Mouse (Mus musculus): ENCODE data around the gene Gab1. TPM values are rescaled to one million over a fixed set of nuclear protein-coding genes. Genes with fewer than 3 reads are reported as not detected.

Gene Gab1
- total RNA-seq, 1 experiment from 2014 or later = 10.8 TPM

DNA sequence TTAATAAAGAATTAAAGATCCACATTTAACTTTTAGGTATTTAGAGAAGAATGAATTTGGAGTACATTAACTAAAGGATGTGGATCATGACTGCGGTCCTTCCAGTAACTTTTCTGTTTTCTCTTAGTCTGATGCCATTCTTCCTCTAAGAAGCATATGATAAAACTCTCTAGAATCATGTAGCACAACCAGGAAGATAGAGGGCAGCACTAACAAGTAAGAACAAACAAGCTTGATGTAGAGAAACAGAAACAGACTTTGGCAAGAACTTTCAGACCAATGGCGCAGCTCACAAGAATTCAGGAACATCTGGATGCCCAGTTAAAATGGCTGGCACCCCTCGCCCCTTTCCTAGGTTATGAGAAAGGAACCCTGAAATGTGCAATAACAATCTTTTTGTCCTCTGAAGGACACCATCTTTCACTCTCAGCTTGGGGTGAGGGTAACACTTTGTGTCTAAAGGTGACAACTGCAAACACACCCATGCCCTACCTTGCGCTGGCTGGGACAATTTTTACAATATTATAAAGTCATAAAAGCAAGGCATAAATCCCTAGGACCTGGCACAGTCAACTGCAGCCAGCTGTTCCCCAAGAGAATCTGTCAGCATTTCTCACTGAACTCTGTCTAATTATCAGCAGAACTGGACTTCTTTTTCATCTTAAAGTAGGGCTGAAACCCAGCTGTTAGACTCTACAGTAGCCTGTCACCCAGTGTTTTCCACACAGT is 107.4 kb downstream of the Gab1 start:
- peak; percentile 83 for ATAC-seq (replicated peaks; ENCODE audit: low read depth, poor library complexity, severe bottlenecking)

DNA sequence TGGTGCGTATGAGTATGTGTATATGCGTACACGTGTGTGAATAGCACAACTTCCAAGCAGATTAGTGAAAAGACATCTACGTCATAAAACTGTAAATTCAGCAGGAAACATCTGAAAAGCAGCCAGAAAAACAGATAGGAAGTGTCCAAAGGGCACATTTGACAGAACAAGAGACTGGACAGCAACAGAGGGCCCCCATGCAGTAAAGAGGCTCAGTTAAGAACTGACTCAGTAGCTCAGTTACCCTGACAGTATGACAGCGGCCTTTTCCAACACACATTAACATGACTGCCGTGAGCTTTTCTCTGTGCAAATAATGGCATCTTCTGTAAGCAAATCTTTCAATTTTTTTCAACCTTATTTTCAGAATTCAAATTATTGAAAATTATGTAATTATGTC is 111.9 kb downstream of the Gab1 start:
- ATAC-seq (replicated peaks; ENCODE audit: low read depth, poor library complexity, severe bottlenecking) = no peak

DNA sequence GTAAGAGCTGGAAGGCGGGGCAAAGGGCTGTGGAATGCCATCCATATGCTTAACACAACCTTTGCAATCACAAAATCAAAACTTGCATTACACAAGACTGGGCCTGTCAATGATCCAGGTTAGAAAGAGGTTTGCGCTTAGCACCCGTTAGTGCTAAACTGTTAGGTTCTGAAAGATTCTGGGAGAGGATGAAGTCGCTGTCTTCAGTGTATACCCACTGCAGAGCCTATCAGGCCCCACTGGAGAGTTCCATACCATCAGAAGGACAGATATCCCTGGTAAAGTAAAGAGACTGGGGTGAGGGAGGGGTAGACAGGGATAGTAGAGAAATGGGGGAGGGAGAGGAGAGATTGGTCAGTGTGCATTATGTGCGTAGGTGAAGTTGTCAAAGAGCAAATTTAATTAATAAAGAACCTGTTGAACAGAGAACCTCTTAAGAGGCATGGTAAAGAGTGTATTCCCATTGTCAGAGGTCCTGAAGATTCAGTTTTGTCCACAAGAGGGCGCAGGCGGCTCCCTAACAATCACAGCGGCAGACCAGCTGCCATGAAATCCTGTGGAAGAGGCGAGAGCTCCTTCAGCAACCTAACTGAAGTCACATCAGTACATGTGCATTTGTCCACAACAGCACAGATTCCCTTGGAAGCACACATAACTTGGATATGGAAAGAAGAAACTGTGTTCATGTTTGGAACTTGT is 127.2 kb downstream of the Gab1 start:
- ATAC-seq (replicated peaks; ENCODE audit: low read depth, poor library complexity, severe bottlenecking) = peak; percentile 93

DNA sequence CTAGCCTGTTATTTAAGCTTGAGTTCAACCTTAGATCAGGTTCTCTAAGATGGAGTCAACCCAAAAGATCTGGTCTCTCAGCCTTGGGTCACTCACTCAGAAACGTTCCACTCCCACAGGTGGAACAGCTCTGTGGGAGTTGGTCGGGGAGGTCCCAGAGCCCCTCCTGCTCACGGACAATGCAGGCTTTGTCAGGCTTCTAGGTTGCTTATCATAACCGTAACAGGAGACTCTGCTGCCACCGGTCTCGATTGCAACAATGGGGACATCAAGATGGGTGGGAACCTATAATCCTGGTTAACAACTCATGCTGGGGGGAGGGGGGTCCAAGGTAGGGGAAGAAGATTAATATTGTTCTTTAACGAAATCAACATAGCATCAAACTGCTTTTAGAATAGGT is 127.9 kb downstream of the Gab1 start:
- ATAC-seq (replicated peaks; ENCODE audit: low read depth, poor library complexity, severe bottlenecking) = no peak

DNA sequence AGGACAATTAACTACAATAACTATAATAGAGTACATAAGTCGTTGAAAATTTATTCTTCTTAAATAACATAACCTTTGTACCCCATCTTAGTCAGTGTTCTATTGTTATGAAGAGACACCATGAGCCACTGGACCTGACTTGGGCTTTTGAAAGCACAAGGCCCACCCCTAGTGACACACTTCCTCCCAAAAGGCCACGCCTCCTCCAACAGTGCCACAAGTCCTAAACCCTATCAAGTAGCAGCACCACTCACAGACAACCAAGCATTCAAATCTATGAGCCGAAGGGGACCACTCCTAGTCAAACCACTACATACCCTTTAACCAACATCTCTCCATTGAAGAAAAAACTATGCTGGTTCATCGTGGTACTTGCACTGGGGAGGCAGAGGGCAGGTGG is 131.2 kb downstream of the Gab1 start:
- no peak for ATAC-seq (replicated peaks; ENCODE audit: low read depth, poor library complexity, severe bottlenecking)

DNA sequence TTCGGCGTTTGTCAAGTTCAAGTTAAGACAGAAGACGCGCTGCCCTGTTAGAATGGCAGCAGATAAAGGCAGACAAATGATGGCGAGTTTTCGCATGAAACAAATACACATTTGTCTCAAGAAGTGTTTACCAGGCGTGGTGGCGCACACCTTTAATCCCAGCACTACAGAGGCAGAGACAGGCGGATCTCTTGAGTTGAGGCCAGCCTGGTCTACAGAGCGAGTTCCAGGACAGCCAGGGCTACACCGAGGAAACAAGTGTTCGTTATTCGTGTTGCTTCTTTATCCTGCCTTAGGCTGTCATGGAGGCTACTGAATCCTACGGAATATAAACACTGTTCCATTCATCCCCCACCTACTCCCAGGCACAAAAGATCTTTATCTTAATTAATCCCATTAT is 140.4 kb downstream of the Gab1 start:
- ATAC-seq (replicated peaks; ENCODE audit: low read depth, poor library complexity, severe bottlenecking) = no peak

DNA sequence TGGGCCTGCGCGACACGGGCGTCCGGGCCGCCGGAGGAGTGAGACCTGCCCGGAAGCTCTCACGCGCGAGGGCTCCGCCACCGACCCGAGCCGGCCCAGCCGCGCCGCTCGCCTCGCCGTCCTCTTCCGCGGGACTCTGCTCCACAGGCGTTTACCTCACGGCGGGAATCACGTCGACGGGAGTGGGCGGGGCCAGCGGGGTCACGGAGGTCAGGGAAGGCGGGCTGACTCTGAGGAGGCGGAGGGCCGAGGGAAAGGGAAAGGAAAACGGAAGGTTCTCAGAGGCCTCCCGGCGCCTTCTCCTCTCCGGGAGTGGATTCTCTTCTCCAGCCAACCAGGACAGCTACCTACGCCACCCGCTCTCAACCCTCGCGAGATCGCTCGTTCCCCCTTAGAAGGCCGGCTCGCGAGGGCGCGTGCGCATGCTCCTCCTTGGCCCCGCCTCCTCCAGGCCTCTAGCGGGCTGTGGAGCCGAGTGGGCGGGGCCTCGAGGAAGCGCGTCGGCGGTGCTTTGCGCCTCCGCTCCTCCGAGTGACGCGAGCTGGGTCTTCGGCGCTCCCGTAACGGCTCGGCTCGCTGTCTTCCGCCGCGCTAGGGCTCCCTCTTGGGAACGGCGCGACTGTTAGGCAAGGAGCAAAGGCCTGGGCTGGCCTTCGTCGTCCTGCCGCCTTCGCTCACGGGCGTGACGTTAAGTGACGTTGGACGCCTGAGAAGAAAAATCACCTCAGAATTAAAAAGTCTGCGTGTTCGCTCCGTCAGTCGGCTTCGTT is 141.0 kb downstream of the Gab1 start, which contains the start of gene Smarca5:
Gene Smarca5, minus strand, starts transcription at position 343 of the 770 bp plus-strand sequence.
- ATAC-seq (replicated peaks; ENCODE audit: low read depth, poor library complexity, severe bottlenecking) = peak; percentile 97

DNA sequence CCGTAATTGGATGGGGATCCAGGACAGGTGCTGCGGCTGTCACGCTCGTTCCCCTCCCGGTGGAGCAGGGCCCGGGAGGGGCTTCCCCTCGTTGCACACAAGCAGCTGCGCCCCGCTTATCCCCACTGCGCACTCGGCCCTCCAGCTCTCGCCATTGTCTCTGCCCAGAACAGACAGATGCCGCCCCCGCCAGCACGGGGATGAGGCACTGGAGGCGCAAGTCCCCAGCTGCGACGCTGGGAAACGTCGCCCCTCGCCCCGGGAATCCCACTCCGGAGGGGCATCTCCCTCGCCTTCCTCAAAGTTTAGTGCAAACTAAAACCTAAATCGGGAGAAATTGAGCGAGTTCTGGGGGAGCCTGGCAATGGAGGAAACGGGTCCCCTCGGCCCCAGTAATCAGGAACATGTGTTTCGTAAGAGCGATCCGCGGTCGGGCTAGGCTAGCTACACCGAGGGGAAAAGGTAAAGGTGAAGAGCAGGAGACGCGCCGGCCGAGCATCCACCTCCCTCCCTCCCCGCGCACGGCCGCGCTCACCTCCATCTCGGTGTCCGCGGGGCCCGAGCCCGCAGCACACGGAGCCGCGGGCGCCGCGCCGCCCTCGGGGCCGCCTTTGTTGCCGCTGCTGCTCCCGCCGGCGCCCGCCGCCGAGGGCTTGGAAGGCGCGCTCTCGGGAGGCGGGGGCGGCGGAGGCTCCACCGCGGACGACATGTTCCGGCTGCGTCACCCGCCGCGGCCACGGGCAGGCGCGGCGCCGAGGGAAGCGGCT is 141.7 kb downstream of the Gab1 start:
- ATAC-seq (replicated peaks; ENCODE audit: low read depth, poor library complexity, severe bottlenecking) = peak; percentile 49

DNA sequence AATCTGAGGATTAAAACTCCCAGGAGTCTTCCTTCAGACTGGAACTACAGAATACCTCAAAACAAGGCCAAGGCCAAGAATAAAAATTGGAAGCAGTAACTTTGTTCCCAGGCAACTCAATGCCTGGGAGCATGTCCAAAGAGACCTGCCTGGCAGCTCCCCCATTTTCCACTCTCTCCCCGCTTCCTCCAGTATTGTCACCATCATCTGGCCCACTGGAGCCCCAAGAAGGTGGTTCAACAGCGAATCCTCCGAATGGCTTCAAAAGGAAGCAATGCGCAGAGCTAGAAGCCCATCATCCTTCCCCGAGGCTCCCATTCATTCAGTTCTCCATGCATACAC is 142.3 kb downstream of the Gab1 start:
- ATAC-seq (replicated peaks; ENCODE audit: low read depth, poor library complexity, severe bottlenecking) = no peak

DNA sequence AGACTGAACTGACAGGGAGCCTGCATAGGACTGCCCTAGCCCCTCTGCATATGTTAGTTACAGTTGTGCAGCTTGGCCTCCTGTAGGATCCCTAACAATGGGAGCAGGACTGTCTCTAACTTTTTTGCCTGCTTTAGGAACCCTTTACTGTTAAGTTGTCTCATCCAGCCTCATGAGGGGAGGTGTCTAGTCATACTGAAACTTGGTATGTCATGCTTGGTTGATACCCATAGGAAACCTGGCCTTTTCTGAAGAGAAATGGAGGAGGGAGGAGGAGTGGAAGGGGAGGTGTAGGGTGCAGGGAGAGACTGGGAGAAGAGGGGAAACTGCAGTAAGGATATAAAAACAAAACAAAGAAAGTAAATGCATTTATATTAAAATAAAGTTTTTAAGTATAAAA is 148.0 kb downstream of the Gab1 start:
- no peak for ATAC-seq (replicated peaks; ENCODE audit: low read depth, poor library complexity, severe bottlenecking)

DNA sequence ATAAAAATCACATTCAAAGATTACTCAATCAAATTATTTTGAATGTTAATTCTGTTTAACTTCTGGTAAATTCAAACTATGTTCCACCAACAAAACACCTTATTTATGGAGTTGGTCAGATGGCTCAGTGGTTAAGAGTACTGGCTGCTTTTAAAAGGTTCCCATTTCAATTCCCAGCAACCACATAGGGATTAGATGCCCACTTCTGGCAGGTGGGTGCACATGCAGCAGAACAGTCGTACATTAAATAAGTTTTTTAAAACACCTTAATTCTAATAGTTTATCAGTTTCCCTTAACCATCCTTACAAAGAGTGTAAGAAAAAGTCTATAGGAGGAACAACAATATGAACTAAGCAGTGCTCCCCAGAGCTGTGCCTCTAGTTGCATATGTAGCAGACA is 165.9 kb downstream of the Gab1 start:
- no peak for ATAC-seq (replicated peaks; ENCODE audit: low read depth, poor library complexity, severe bottlenecking)

Other genes starting within 250 kb of the Gab1 start
- 232 and 251 TPM in 2 replicates for gene Smarca5, start 141.0 kb downstream of the Gab1 start, total RNA-seq (2017)
- gene Usp38, start 134.4 kb upstream of the Gab1 start, total RNA-seq (2017) = 34.3 and 41.6 TPM in 2 replicates